Mouse (Mus musculus) lung, adult 2 months (tissue): ENCODE data around the gene Gm10775.

ENCODE experiments used
- CTCF ChIP-seq: fragments of 200-500 bp; IDR thresholded peaks from 2 replicates; pipeline ENCODE4 v1.5.1; 2011; ENCODE audit warnings: mild to moderate bottlenecking, low read length, control low read depth; ENCODE audit not compliant: insufficient read depth
- POLR2A ChIP-seq: fragments of 200-500 bp; IDR thresholded peaks from 2 replicates; pipeline ENCODE4 v1.6.1; 2011; ENCODE audit warnings: low read depth, mild to moderate bottlenecking, control low read depth, low read length, borderline replicate concordance; ENCODE audit errors: extremely low read depth

- TF ChIP-seq POLR2A (no peak), CTCF (no peak)
Observed at GRCm38 (mm10) chr13:65225945-65226344, 33.4 kb upstream of the Gm10775 start.
